Mouse (Mus musculus) naive thymus-derived CD4-positive, alpha-beta T cell, adult 2 months (primary cell): ENCODE measurements at regions not wholly inside any gene's neighbourhood (a gene's known extent, or its start where the extent isn't known, plus 50 kb on each side); places are given as distances from the start of the nearest gene placed in this dataset.

Experiments
- DNase-seq: peaks from one replicate; pipeline ENCODE4 v3.0.0-alpha.2; 2011; ENCODE audit warnings: low read depth

DNA sequence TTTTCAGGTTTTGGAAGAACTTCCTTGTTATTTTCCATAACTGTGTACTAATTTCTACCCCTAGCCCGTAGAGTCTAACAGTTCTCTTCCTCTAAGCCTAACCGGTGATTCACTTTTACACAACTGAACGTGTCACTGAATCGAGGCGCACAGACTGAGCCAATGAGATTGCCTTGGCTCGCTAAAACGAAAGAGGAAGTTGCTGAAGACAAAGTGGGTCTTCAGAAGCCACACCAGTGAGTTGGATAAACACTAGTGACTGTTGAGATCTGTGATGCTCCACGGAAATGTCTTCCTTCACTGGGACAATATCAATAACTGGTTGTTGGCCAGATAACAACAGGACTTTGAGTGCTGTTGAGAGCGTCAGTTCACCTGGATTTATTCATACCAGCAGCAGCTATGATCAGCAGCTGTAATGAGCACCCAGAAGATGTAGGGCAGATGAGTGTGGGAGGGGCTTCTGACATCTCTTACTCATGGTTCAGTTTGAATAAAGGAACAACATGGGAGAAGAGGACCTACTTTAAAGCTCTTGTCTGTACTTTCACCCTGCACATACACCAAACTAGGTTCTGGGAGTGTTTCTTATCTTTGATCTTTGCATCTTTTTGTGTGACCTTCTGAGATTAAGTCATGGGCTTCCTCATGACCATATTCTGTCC lies 75.3 kb upstream of the Igfbp7 start:
- DNase-seq, result peak; percentile 53

DNA sequence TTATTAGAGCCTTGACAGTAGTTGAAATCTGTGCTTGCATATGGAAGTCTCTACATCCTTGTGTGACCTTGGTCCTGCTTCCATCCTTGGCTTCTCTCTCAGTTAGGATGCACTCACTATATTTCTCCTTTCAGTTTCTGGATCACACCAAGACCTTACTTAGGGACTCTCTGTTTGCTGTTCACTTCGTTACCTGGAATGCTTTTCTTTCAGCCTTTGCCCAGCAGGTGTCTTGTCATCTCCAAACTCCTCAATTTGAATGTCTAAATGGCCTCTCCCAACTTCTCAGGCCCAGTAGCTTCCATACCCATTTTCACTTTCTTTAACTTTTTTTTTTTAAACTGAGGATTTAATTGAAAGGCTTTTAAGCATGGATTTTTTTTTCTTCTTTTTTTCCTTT lies 74.0 kb upstream of the Igfbp7 start:
- no peak for DNase-seq

- DNase-seq, result no peak
Observed at GRCm38 (mm10) chr5:77477794-77478193, 70.0 kb upstream of the Igfbp7 start.

DNA sequence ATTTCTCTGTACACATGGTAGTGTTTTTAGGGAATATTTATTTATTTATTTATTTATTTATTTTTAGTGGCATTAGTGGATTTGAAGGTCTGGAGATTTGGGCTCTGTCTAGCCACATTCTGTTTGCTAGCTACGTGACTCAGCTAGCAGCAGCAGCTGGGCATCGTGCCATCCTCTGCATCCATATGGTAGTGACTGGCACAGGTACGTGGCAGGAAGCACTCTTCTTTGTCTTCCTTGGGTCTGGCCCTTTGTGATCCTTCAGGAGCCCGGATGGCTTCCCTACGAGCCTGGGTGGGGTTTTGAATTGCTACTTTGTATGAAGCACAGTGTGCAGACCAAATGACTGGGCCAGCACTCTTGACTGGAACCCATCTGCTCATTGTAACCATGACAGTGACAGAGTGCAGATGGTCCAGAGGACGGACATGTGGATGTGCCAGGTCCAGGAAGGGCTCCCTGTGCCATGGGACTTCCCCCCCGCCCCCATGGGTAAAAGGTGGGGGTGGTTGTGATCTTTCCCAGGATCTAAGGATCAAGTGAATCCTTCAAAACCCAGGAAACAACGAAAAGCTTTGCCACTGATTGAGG lies 66.2 kb upstream of the Igfbp7 start:
- no peak for DNase-seq

DNA sequence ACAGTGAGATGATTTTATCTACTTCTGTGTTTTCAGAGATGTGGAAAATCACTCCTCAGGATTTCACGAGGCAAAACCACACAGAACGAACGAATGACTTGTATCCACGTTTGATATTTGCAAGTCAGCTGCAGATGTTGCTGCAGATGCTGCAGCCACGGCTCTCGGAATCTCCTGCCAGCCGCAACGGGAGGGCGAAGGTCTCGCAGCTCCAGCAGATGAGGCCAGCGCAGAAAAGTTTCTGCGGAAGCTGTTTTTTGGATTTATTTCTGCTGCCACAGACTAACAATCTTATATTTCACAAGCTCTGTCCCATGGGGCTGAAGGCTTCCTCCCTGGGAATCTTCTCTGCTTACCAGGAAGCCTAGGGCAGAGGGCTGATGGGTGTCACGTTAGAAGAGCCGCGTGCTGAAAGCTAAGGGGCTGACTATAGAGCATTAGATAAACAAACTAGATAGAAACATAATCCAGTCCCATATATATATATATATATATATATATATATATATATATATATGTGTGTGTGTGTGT lies 61.5 kb upstream of the Igfbp7 start:
- DNase-seq, result no peak

GRCm38 (mm10) chr5:77468467-77468866 lies 60.6 kb upstream of the Igfbp7 start:
- DNase-seq, result peak; percentile 83

GRCm38 (mm10) chr5:77464851-77465548 lies 57.2 kb upstream of the Igfbp7 start:
- DNase-seq, result peak; percentile 63

GRCm38 (mm10) chr5:77459896-77460717 lies 52.3 kb upstream of the Igfbp7 start:
- peak; percentile 94 for DNase-seq
